Mouse (Mus musculus): ENCODE results near the gene Gna15. TPM values are rescaled to one million over a fixed set of nuclear protein-coding genes. Genes with fewer than 3 reads are reported as not detected.

The Gna15 gene
- total and polyA plus RNA-seq, 3 experiments = 23.0 to 142 (median 33.0) TPM

DNA sequence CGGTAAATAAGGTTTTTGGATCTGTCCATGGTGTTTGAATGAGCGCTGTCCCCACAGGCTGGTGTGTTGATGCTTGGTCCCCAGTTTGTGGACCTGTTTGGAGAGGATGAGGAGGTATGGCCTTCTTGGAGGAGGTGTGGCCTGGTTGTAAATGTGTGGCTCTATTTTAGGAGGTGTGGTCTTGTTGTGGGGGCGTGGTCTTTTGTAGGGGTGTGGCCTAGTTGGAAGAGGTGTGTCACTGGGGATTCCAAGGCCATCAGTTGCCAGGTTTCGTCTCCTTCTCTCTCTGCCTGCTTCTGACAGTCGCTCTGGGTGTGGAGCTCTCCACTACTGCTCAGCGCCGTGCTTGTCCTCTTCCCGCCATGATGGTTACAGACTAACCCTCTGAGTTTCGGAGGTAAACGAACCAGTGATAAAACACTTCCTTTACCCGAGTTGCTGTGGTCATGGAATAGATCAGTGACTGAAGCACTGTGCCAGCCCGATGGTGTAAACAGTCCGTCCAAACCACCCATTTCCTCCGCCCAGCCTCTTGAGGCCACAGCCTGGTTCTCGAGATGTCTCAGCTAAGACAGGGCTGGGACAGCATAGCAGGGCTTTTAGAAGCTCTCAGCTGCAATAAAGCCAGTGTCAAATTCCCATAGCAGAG is 18.9 kb downstream of the Gna15 start:
- Histone ChIP-seq H3K36me3 (ENCODE audit: control insufficient read depth in 1 of 2, insufficient read depth in 2 of 2, low read length in 2 of 2) (no peaks in the 10 kb centered on the region; a peak in 1 of 4 replicates), H3K9ac (ENCODE audit: control insufficient read depth, low read depth, low read length, poor library complexity, severe bottlenecking) (no peak overlapping the region), H3K4me3 (ENCODE audit: control insufficient read depth in 1 of 2, insufficient read depth in 1 of 2, low read depth in 2 of 2, low read length in 2 of 2) (no peak overlapping the region), H3K9me3 (replicated peaks; ENCODE audit: insufficient read depth, low read length) (no peaks in the 10 kb centered on the region), H3K4me1 (ENCODE audit: control insufficient read depth in 1 of 2, insufficient read depth in 2 of 2, low read length in 2 of 2) (no peaks in the 10 kb centered on the region), H3K79me2 (ENCODE audit: control insufficient read depth, insufficient read depth, low read length, poor library complexity) (no peaks in the 10 kb centered on the region), H3K27ac (ENCODE audit: control insufficient read depth, low read depth, low read length) (no peak overlapping the region), H3K27me3 (ENCODE audit: control insufficient read depth in 1 of 2, insufficient read depth in 2 of 2, low read length in 2 of 2) (no peaks in the 10 kb centered on the region)
- TF ChIP-seq ETS1 (IDR thresholded peaks at IDR 0.05; ENCODE audit: low read depth, low read length) (no peak), CHD1 (IDR thresholded peaks at IDR 0.05; ENCODE audit: low read depth, low read length) (no peak), TCF12 (IDR thresholded peaks at IDR 0.05; ENCODE audit: low read depth, low read length) (no peak), ELF1 (IDR thresholded peaks at IDR 0.05; ENCODE audit: low read depth, low read length) (no peak), HCFC1 (IDR thresholded peaks at IDR 0.05; ENCODE audit: low read depth, low read length) (no peak), TAL1 (IDR thresholded peaks at IDR 0.05; ENCODE audit: low read length) (no peak), ZNF384 (IDR thresholded peaks at IDR 0.05; ENCODE audit: low read depth, low read length) (no peak), SIN3A (IDR thresholded peaks at IDR 0.05; ENCODE audit: low read length) (no peak), USF2 (IDR thresholded peaks at IDR 0.05; ENCODE audit: borderline replicate concordance in 1 of 2, insufficient read depth in 1 of 2, low read depth in 1 of 2, low read length in 2 of 2) (no peak), GATA1 (IDR thresholded peaks at IDR 0.05; ENCODE audit: low read depth, low read length) (no peak), BHLHE40 (IDR thresholded peaks at IDR 0.05; ENCODE audit: borderline replicate concordance, low read depth, low read length) (no peak), TBP (IDR thresholded peaks at IDR 0.05; ENCODE audit: low read depth, low read length) (no peak), RAD21 (IDR thresholded peaks at IDR 0.05; ENCODE audit: low read depth, low read length) (no peak), E2F4 (IDR thresholded peaks at IDR 0.05; ENCODE audit: borderline replicate concordance, low read depth, low read length) (no peak), CTCF (IDR thresholded peaks at IDR 0.05 in 2 of 3, conservative IDR thresholded peaks at IDR 0.05 in 1 of 3; ENCODE audit: control insufficient read depth in 1 of 3, insufficient read depth in 1 of 3, low read depth in 2 of 3, low read length in 3 of 3, poor library complexity in 1 of 3, severe bottlenecking in 1 of 3) (no peak), USF1 (IDR thresholded peaks at IDR 0.05; ENCODE audit: low read depth, low read length) (no peak), ZMIZ1 (IDR thresholded peaks at IDR 0.05; ENCODE audit: low read depth, low read length) (no peak), MYC (IDR thresholded peaks at IDR 0.05; ENCODE audit: low read depth, low read length) (no peak), POLR2A (IDR thresholded peaks at IDR 0.05; ENCODE audit: control insufficient read depth in 1 of 2, insufficient read depth in 1 of 2, low read depth in 1 of 2, low read length in 2 of 2, poor library complexity in 1 of 2) (no peak), CHD2 (IDR thresholded peaks at IDR 0.05; ENCODE audit: low read length) (no peak)
- DNase-seq (ENCODE audit: low read depth, low spot score) = no peak

DNA sequence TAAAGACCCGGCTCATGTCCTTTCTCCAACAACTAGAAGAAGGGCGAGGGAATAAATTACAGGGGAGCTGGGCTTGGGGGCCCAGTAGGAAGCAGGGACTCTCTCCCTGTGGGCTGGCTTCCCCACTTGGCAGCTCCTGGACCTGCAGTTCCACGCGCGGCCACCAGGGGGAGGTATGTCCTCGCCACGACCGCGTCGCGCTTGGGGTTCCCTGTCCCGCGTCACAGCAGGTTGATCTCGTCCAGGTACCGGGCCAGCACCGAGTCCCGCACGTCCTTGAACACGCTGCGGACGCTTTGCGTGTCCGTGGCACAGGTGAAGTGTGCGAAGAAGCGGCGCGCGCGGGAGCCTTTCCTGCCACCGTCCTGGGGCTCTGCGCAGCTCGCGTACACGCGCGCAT is 21.4 kb downstream of the Gna15 start:
- DNase-seq (ENCODE audit: low read depth, low spot score) = peak; percentile 55
- H3K4me1 ChIP-seq (ENCODE audit: control insufficient read depth in 1 of 2, insufficient read depth in 2 of 2, low read length in 2 of 2) = peaks cover 0 to 20% of the 10 kb centered on the region in 2 experiments; a peak in 3 of 4 replicates
- peaks cover 0 to 7% of the 10 kb centered on the region in 2 experiments; a peak in 3 of 4 replicates for H3K36me3 ChIP-seq (ENCODE audit: control insufficient read depth in 1 of 2, insufficient read depth in 2 of 2, low read length in 2 of 2)

More for the DNA sequence above, 21.4 kb downstream of the Gna15 start:
- Histone ChIP-seq H3K79me2 (ENCODE audit: control insufficient read depth, insufficient read depth, low read length, poor library complexity) (no peaks in the 10 kb centered on the region), H3K27ac (ENCODE audit: control insufficient read depth, low read depth, low read length) (no peak overlapping the region), H3K4me3 (ENCODE audit: control insufficient read depth in 1 of 2, insufficient read depth in 1 of 2, low read depth in 2 of 2, low read length in 2 of 2) (no peak overlapping the region), H3K9me3 (replicated peaks; ENCODE audit: insufficient read depth, low read length) (no peaks in the 10 kb centered on the region), H3K9ac (ENCODE audit: control insufficient read depth, low read depth, low read length, poor library complexity, severe bottlenecking) (no peak overlapping the region), H3K27me3 (ENCODE audit: control insufficient read depth in 1 of 2, insufficient read depth in 2 of 2, low read length in 2 of 2) (no peaks in the 10 kb centered on the region)
- TF ChIP-seq ETS1 (IDR thresholded peaks at IDR 0.05; ENCODE audit: low read depth, low read length) = no peak
- TF ChIP-seq SMC3 (IDR thresholded peaks at IDR 0.05; ENCODE audit: low read depth, low read length) = peak; percentile 67
- peak; percentile 36 for TF ChIP-seq RAD21 (IDR thresholded peaks at IDR 0.05; ENCODE audit: low read depth, low read length)
- no peak for TF ChIP-seq NRF1 (IDR thresholded peaks at IDR 0.05; ENCODE audit: insufficient read depth, low read depth, low read length, poor library complexity, severe bottlenecking)
- peak; percentile 19; the same call in 1 of the 2 replicates for TF ChIP-seq ZC3H11A (IDR thresholded peaks at IDR 0.05; ENCODE audit: low read depth, low read length)
- TF ChIP-seq POLR2A (IDR thresholded peaks at IDR 0.05; ENCODE audit: control insufficient read depth in 1 of 2, insufficient read depth in 1 of 2, low read depth in 1 of 2, low read length in 2 of 2, poor library complexity in 1 of 2) = no peak
- TF ChIP-seq CTCF (IDR thresholded peaks at IDR 0.05 in 2 of 3, conservative IDR thresholded peaks at IDR 0.05 in 1 of 3; ENCODE audit: control insufficient read depth in 1 of 3, insufficient read depth in 1 of 3, low read depth in 2 of 3, low read length in 3 of 3, poor library complexity in 1 of 3, severe bottlenecking in 1 of 3) = peak; percentile 70 to 88 (median 78)
- no peak for TF ChIP-seq ELF1 (IDR thresholded peaks at IDR 0.05; ENCODE audit: low read depth, low read length)

All from MEL (cell line).